Mouse (Mus musculus): Measurements from ENCODE around the gene Fam168b.

DNA sequence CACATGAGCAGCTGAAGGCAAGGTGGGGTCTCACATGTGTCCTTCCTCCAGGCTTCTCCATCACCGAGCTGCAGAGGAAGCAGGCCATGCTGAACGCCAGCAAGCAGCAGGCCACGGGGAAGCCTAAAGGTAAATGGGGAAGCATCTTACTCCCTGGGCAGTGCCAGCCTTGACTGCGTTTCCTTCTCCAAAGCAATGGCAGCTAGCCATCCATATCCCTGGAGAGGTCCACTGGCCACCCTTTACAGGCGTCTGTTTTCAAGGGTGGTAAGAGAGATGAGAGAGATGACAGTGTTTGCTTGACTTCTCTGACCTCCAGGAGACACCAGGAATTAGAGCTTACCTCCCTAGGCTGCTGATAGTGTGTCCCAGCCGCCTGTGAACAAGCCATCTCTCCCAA lies 31.8 kb downstream of the Fam168b start:
- TF ChIP-seq TCF3 (IDR thresholded peaks at IDR 0.05; ENCODE audit: insufficient read length, low read depth) = no peak
- no peak for TF ChIP-seq POLR2A (IDR thresholded peaks at IDR 0.05; ENCODE audit: insufficient read length, low read depth)
- no peak for TF ChIP-seq MAX (IDR thresholded peaks at IDR 0.05; ENCODE audit: low read depth)
- TF ChIP-seq TCF12 (IDR thresholded peaks at IDR 0.05; ENCODE audit: insufficient read depth, poor library complexity, severe bottlenecking) = no peak
- TF ChIP-seq MYOD1 (IDR thresholded peaks at IDR 0.05; ENCODE audit: control insufficient read depth in 1 of 3, insufficient read length in 2 of 3, low read depth in 2 of 3) = no peak
- TF ChIP-seq E2F4 (IDR thresholded peaks at IDR 0.05; ENCODE audit: insufficient read depth) = no peak
- peak; percentile 32 for TF ChIP-seq POLR2AphosphoS2 (IDR thresholded peaks at IDR 0.05; ENCODE audit: insufficient read length, low read depth)
- TF ChIP-seq USF1 (IDR thresholded peaks at IDR 0.05; ENCODE audit: low read depth) = no peak
- TF ChIP-seq SRF (IDR thresholded peaks at IDR 0.05; ENCODE audit: control insufficient read depth, insufficient read length, low read depth) = no peak

All from myocyte (in vitro differentiated cells).